Mouse (Mus musculus) cerebellum, postnatal 25 days (tissue): Measurements from ENCODE around the gene Cmklr1.

ENCODE experiments used
- DNase-seq, 2 experiments: peaks; one replicate each; pipeline ENCODE4 v3.0.0; 2021; ENCODE audit warnings: mixed read lengths in 2 of 2

Cmklr1 gene

GRCm38 (mm10) chr5:113648647-113649211, 1.5 kb downstream of the Cmklr1 start:
- peak in 1 of 2 experiments; percentile 6 for DNase-seq

- peak in 1 of 2 experiments; percentile 11 for DNase-seq
Observed at GRCm38 (mm10) chr5:113647141-113647540, 3.1 kb downstream of the Cmklr1 start.

- DNase-seq = peak; percentile 29 to 31
Observed at GRCm38 (mm10) chr5:113644520-113644919, 5.7 kb downstream of the Cmklr1 start.

DNA sequence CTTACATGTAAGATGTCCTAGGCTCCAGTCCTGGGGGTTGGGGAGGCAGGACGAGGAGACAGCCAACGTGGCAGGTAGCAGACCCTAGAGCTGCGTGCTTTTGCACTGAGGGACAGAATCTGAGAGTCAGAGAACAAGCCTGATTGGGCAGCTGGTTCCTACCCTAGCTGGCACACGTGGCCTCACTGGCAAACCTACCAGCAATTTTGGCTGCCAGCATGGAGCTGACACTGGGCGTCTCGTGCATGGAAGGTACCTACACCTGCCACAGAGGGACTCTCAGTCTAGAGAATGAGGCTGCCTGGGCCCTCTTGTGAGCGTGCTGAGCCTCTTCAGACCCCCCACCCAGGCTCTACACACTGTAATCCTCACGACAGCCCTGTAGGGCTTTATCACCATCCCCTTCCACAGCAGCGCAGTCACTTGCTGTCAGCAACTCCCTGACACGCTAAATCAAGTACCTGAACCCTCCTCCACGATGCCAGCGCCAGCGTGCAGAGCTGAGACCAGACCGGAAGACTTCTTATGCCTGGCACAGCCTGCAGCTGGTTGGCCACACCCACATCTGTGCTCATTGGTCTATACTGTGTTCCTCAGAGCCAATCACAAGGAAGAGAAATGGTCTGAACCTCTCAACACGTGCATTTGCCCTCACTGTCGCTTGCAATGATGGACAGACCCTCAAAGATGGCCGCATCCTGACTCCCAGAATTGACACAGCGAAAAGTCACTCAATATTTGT, 6.9 kb downstream of the Cmklr1 start:
- DNase-seq = peak; percentile 84 to 85

DNA sequence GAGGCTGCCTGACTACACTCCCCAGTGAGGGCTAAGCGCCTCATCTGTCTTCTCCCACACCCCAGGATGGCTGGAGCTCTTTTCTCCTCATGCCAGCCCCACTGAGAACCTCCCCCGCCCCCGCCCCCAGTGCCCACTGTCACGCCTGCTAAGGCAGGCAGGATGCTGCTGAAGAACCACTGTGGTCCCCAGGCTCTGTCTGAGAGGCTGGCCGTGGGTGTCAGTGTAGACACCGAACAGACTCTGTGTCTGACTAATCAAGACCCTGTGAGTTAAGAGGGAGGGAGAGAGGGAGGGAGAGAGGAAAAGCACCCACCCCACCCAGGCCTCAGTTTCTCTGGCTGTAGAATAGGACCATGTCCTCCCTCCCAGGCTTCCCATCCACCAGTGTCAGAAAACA, 9.2 kb downstream of the Cmklr1 start:
- no peak for DNase-seq

- no peak for DNase-seq
Observed at GRCm38 (mm10) chr5:113639126-113639525, 11.1 kb downstream of the Cmklr1 start.

DNA sequence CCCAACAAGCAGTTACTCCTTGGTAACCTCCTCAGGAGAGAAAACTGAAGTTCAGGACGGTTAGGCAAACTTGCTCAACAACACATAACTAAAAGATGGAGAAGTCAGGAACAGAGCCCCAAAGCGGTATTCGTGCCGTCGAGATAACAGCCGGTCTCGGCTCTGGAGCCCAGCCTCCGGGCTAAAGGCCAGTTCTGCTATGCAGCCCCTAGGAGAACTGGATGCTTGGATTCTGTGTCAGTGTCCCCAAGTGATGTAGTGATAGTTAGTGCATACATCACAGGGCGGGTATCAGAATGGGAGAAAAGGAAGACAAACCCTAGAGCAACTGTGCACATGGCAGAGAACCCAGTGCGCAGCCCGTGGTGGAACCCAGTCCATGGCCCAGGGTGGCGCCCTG, 12.2 kb downstream of the Cmklr1 start:
- DNase-seq = peak in 1 of 2 experiments; percentile 42

- DNase-seq = peak in 1 of 2 experiments; percentile 48
Observed at GRCm38 (mm10) chr5:113637631-113638030, 12.6 kb downstream of the Cmklr1 start.

DNA sequence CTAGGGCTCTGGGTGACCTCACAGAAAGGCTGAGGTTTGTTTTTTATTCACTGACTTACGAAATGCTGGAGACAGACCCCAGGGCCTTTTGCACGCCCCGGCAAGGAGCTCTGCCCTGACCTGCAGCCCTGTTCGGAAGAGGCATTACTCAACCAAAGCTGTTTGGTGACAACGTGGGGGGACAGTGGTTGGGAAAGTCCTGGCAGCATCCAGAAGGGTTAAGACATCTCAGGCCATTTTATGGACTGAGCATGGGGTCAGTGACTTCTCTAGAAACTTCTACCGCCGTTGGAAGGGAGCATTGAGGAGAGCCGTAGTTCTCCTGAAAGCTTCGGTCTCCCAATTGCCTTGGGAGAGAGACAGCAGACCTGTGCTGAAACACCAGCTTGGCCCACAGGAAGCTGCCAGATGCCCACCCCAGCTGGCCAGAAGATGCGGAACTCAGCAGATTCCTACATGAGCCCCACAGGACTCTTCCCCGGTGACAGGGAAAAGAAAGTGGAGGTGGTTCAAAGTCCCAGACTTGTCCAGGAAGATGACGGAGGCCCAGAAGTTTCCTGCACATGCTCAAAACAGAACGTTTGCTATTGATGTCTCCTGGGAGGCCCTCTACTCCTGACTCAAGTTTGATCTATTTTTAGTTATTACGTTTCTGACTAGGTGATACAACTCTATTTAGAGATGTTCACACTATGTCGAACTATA, 14.2 kb downstream of the Cmklr1 start:
- DNase-seq = no peak

DNA sequence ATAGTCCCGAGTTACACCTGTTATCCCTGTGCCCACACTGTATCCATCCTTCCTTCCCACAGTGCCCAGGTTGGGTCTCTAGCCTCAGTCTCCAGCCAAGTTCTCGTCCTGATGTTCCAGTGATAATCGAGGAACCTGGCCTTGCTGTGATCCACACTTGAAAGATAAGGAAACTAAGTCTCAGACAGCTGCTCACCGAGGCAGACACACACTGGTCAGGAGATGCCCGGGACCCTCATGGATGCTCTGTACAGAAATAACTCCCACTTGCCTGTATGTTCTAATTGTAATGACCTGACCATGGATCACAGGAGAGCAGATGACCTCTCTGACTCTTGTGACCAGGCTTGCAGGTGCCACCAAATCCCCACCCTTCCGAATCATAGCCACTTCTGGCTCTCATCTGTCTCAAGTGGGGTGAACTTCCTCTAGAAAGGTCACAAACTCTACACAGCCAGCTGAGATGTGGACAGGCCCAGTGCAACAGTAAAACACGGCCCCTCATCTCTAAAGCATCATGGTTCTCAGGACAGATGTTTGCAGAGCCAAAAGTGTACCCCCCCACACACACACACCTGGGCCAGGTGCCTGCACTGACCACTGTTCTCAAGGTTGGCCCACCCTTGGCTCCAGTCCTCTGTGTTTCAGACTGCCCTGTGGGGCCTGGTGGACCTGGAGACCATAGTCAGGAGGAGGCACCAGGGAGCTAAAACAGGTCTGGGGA, 15.2 kb downstream of the Cmklr1 start:
- no peak for DNase-seq

DNA sequence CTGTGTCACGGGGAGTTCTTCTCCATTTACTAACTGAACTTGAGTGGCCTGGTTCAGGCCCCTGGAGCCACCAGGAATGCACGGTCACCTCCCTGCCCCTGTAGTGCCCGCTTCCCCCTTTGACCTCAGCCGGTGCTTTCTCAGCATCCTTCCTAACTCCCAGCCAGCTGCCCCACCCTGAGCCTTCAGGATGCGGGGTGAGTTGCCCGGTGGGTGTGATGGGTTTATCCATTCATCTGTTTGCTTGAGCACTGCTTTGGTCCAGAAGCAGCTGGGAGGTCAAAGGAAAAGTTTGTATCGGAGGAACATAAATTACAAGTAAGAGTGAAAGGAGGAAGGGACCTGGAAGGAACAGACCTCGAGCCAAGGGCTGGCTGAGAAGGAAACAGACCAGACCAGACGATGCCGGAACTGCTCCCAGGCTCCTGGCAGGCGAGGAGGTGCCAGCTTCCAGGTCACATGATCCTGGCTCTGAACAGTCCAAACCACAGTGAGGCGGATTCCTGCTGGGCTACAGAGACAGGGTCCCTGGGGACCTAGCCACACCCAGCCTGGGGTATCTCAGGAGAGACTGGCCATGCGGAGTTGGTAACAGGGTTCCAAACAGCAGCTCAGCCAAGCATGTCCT, 16.1 kb downstream of the Cmklr1 start:
- DNase-seq = peak; percentile 76 to 81

DNA sequence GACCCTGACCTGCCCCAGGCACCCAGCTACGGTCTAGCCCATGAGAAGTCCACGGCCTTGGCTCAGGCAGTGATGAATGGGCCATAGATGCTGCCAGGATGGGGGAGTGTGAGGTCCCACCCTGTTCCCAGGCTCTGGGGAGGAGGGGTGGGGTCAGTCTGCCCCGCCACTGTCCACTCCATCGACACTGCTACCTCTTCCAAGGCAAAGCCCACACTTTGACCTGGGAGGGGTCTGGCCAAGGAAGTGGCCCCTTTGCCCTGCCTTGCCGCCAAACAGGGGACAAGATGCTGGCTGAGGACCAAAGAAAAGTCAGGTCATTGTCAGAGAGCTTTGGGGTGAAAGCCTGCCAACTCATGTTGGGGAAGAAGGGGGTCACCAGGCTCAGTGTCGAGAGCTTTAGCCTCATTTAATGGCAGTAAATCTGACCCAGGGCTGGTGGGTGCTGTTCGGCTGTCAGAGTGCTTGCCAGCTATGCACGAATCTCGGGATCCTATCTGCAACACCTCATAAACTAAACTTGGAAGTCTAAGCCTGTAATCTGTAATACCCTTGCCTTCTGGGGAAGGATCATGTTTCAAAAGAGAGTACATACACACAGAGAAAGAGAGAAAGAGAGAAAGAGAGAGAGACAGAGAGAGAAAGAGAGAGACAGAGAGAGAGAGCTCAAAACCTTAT, 17.1 kb downstream of the Cmklr1 start:
- peak in 1 of 2 experiments; percentile 21 for DNase-seq

GRCm38 (mm10) chr5:113630116-113630515, 20.1 kb downstream of the Cmklr1 start:
- no peak for DNase-seq

DNA sequence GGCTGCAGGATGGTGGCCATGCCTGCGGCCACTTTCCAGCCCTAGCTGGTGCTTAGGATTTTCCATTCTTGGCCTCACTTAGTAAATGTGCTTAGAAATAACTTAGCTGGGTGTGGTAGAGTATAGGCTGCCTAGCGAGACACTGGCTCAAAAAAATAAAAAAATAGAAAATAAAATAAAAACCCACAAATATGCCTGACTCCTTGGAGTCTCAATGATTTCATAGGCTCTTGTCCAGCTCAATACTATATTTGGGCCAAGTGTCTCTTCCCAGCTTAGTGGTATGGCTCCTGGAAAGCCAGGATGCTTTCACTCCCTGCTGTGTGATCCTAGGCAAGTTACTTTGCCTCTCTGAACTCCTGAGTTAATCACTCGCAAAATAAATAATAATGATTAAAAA, 21.0 kb downstream of the Cmklr1 start:
- DNase-seq = no peak

GRCm38 (mm10) chr5:113627820-113628437, 22.3 kb downstream of the Cmklr1 start:
- DNase-seq = peak in 1 of 2 experiments; percentile 36

GRCm38 (mm10) chr5:113626991-113627390, 23.2 kb downstream of the Cmklr1 start:
- no peak for DNase-seq

DNA sequence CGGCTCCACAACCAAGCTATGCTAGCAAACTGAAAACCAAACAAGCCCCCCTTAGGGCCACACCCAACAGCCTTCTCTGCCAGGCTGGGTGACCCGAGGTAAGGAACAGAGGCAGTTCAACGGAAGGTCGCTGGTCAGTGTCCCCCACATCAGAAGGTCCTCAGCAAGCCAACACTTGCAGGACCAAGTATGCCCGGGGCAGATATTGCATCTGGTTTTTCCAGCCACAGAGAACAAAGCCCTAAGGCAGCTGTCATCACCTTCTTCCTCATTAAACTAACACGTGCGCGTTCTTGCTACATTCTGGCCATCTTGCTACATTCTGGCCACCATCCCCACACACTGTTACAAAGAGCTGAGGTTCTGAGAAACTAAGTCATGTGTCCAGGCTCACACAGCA, 23.9 kb downstream of the Cmklr1 start:
- no peak for DNase-seq

GRCm38 (mm10) chr5:113625068-113625467, 25.2 kb downstream of the Cmklr1 start:
- peak; percentile 65 to 75 for DNase-seq

DNA sequence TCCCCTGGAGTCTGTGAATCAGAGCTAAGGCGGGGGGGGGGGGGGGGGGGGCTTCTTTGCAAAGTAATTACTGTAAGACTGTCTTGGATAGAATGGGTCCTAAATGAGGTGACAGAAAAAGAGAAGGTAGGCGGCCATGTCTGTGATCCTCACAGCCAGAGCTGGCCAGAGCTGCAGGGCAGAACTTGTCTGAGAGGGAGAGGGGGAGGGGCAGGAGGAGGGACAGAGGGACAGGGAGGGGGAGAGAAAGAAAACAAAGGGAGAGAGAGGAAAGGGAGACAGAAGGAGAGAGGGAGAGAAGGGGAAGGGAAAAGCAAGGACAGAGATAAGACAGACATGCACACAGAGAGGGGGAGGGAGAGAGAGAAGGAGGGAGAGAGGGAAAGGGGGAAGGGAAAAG, 27.2 kb downstream of the Cmklr1 start:
- peak; percentile 10 to 40 for DNase-seq

- DNase-seq = peak in 1 of 2 experiments; percentile 13
Observed at GRCm38 (mm10) chr5:113620999-113621398, 29.2 kb downstream of the Cmklr1 start.

- peak; percentile 57 to 68 for DNase-seq
Observed at GRCm38 (mm10) chr5:113620130-113620716, 30.0 kb downstream of the Cmklr1 start.
